Mouse (Mus musculus) heart, postnatal 14 days (tissue): Measurements from ENCODE around the gene Abcc12. TPM values are rescaled to one million over a fixed set of nuclear protein-coding genes. Genes with fewer than 3 reads are reported as not detected.

ENCODE experiments used
- DNase-seq, 2 experiments: peaks; one replicate each; pipeline ENCODE4 v3.0.0; 2021 to 2022
- intact Hi-C: fragments of 180-260 bp; cut with DNase I; formaldehyde crosslinking; loops from one replicate; pipeline ENCODE4 v1.15.1; 2025
- microRNA-seq, 2 experiments: library from miRNA; unstranded; fragments of <30 nt; microRNA quantifications; one replicate each; pipeline ENCODE4 v1.2.0; 2021 to 2022
- total RNA-seq, 2 experiments: library from RNA; stranded (reverse); gene quantifications; 2 replicates each; pipeline ENCODE4 v1.2.3; 2021

Abcc12 gene
- total RNA-seq, 2 experiments from 2014 or later: 0.10 TPM; not detected in 1

GRCm38 (mm10) chr8:86445516-86445915 lies 135.0 kb downstream of the Abcc12 start:
- no peak for DNase-seq
- intact Hi-C loops: no loop called here

- DNase-seq: peak; percentile 15 to 38
- intact Hi-C loops: no loop called here
Measured at GRCm38 (mm10) chr8:86443744-86444143, 136.7 kb downstream of the Abcc12 start.

GRCm38 (mm10) chr8:86438983-86439299 lies 141.5 kb downstream of the Abcc12 start:
- no peak for DNase-seq
- intact Hi-C loops: no loop called here

GRCm38 (mm10) chr8:86438133-86438982 lies 142.1 kb downstream of the Abcc12 start:
- intact Hi-C loops: no loop called here
- DNase-seq: no peak

GRCm38 (mm10) chr8:86437418-86437817 lies 143.1 kb downstream of the Abcc12 start:
- intact Hi-C loops: no loop called here
- DNase-seq: no peak

Small RNA genes within 50 kb of the gene (microRNA-seq; reads per million reads assigned to microRNA genes)
- gene Gm44348: 0 reads per million in 2 experiments

Other genes with a start within 250 kb of the Abcc12 start
- 10 to 100 TPM; 60.2 to 62.4 TPM for gene Lonp2, start 43.4 kb upstream of the Abcc12 start, total RNA-seq
- 1 to 10 TPM; 2.8 to 3.0 TPM for gene Gm10638, start 165.0 kb upstream of the Abcc12 start, total RNA-seq
- gene Siah1a, start 165.2 kb upstream of the Abcc12 start, total RNA-seq: 10 to 100 TPM; 16.8 to 19.1 TPM